Mouse (Mus musculus) gastrocnemius, postnatal 14 days (tissue): Measurements from ENCODE around the gene Ttc7. TPM values are rescaled to one million over a fixed set of nuclear protein-coding genes. Genes with fewer than 3 reads are reported as not detected.
A peak's percentile ranks its signal among the peaks of the same experiment; 100 is the strongest.

Experiments
- DNase-seq: peaks from one replicate; pipeline ENCODE4 v3.0.0; 2021; ENCODE audit warnings: mixed read lengths
- intact Hi-C: fragments of 180-260 bp; cut with DNase I; formaldehyde crosslinking; loops from one replicate; pipeline ENCODE4 v1.15.1; 2025; ENCODE audit warnings: low total_unique reads
- total RNA-seq, 2 experiments: library from RNA; stranded (reverse); gene quantifications; 2 replicates each; pipeline ENCODE4 v1.2.3; 2021

The Ttc7 gene
- total RNA-seq, 2 experiments from 2014 or later: 13.2 to 14.5 TPM

- intact Hi-C loops: no loop called here
- DNase-seq: no peak
Observed at GRCm38 (mm10) chr17:87331336-87332141, 48.9 kb downstream of the Ttc7 start.

GRCm38 (mm10) chr17:87332142-87332815 is 49.6 kb downstream of the Ttc7 start:
- intact Hi-C loops: no loop called here

GRCm38 (mm10) chr17:87332887-87333286 is 50.2 kb downstream of the Ttc7 start:
- intact Hi-C loops: no loop called here
- no peak for DNase-seq

More at GRCm38 (mm10) chr17:87332142-87332815, 49.6 kb downstream of the Ttc7 start:
- no peak for DNase-seq

- DNase-seq: no peak
- intact Hi-C loops: no loop called here
Observed at GRCm38 (mm10) chr17:87334162-87334561, 51.5 kb downstream of the Ttc7 start.

GRCm38 (mm10) chr17:87335152-87335551 is 52.5 kb downstream of the Ttc7 start:
- intact Hi-C loops: no loop called here
- DNase-seq: no peak

GRCm38 (mm10) chr17:87335727-87336126 is 53.0 kb downstream of the Ttc7 start:
- no peak for DNase-seq
- intact Hi-C loops: no loop called here

GRCm38 (mm10) chr17:87336910-87337309 is 54.2 kb downstream of the Ttc7 start:
- no peak for DNase-seq
- intact Hi-C loops: no loop called here

GRCm38 (mm10) chr17:87337683-87338082 is 55.0 kb downstream of the Ttc7 start:
- intact Hi-C loops: no loop called here
- no peak for DNase-seq

- no peak for DNase-seq
- intact Hi-C loops: no loop called here
Observed at GRCm38 (mm10) chr17:87339122-87339521, 56.4 kb downstream of the Ttc7 start.

- DNase-seq: no peak
- intact Hi-C loops: no loop called here
Observed at GRCm38 (mm10) chr17:87343060-87343703, 60.5 kb downstream of the Ttc7 start.

- peak; percentile 36 for DNase-seq
- intact Hi-C loops: no loop called here
Observed at GRCm38 (mm10) chr17:87344441-87345251, 62.0 kb downstream of the Ttc7 start.

GRCm38 (mm10) chr17:87345252-87345593 is 62.5 kb downstream of the Ttc7 start:
- DNase-seq: no peak
- intact Hi-C loops: no loop called here

- no peak for DNase-seq
- intact Hi-C loops: no loop called here
Observed at GRCm38 (mm10) chr17:87348353-87348752, 65.7 kb downstream of the Ttc7 start.

- no peak for DNase-seq
- intact Hi-C loops: no loop called here
Observed at GRCm38 (mm10) chr17:87349069-87349468, 66.4 kb downstream of the Ttc7 start.

GRCm38 (mm10) chr17:87349575-87349974 is 66.9 kb downstream of the Ttc7 start:
- DNase-seq: no peak
- intact Hi-C loops: no loop called here

- peak; percentile 67 for DNase-seq
- intact Hi-C loops: no loop called here
Observed at GRCm38 (mm10) chr17:87350471-87351240, 68.0 kb downstream of the Ttc7 start.

GRCm38 (mm10) chr17:87351241-87352105 is 68.8 kb downstream of the Ttc7 start:
- DNase-seq: peak; percentile 86
- intact Hi-C loops: no loop called here
